Mouse (Mus musculus) spleen, postnatal 36 days (tissue): ENCODE results near the gene Ahcyl2.
A peak's percentile ranks its signal among the peaks of the same experiment; 100 is the strongest.

Experiments used
- DNase-seq, 2 experiments: peaks; one replicate each; pipeline ENCODE4 v3.0.0; 2022; ENCODE audit warnings: low spot score in 2 of 2, mixed read lengths in 1 of 2

Gene Ahcyl2

DNA sequence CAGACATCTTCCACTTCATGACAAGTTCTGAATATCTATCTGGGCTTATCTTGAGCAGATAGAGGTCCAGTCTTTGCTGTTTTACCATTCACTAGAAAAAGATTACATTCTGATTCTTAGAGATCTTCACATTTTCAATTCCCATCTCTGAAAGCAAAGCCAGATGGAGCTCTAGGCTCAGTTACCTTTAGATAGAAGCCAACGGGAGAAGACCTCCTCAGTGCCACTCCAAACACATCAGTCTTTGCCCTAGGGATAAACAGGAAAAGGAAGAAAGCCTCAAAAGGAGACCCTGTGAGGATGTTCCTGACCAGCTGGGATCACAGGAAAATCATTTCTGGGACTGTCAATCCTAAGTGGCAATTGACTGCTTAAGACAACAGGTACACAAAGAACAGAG, 145.9 kb downstream of the Ahcyl2 start:
- no peak for DNase-seq

DNA sequence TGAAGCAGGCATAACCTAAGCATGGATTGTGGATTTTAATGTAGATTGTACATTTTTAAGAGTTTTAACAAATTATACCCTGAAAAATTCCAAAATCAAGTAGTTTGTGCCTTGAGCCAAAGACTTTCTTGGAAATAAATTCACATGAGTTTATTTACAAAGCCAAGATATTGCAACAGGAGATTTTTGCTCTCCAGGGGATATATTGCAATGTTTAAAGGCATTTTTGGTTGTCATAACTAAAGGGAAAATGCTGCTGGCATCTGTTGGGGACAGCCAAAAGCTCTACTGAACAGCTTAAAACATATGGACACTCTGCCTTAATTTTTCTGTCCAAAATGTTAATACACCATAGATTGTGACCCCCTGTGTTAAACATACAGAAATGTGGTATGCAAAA, 146.3 kb downstream of the Ahcyl2 start:
- no peak for DNase-seq

GRCm38 (mm10) chr6:29915836-29916235, 148.0 kb downstream of the Ahcyl2 start:
- no peak for DNase-seq

DNA sequence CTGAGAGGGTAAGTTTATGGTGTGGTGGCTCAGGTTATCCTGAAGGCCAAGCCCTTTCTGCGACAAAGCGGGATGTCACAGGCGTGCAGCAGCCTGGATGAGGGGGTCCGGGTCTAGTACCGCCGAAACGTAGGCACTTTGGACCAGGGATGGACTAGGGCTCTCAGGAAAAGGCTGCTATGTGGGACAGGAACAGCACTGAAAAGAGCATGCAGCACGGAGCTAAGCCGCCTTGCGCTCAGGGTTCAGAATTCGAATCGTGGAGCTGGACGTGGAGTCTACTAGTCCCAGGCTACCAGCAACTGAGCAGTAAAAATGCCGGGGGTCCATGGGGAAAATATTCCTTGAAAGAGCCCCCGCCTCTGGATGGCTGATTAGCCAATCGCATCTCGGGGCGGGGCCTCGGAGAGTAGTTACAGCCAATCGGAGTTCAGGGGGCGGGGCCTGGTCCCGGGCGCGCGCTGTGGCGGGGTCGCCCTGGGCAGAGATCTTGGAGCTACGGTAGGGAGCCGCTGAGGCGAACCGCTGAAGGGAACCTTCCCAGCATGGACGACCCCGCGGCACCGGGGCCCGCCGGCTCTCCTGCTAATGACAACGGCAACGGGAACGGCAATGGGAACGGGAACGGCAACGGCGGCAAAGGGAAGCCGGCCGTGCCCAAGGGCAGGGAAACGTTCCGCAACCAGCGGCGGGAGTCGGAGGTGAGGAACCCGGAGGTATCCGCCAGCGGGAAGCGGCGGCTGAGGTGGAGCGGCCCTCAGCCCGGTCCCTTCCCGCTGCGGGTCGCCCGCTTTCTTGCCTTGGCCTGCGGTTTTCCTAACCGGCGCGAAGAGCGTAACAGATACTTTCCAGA, 148.9 kb downstream of the Ahcyl2 start, which contains the start of gene Strip2:
TSS of gene Strip2 (plus strand) at position 483 of the 853 bp plus-strand sequence.
- DNase-seq: peak; percentile 77 to 84

- DNase-seq: no peak
Observed at GRCm38 (mm10) chr6:29917383-29917720, 149.5 kb downstream of the Ahcyl2 start.

DNA sequence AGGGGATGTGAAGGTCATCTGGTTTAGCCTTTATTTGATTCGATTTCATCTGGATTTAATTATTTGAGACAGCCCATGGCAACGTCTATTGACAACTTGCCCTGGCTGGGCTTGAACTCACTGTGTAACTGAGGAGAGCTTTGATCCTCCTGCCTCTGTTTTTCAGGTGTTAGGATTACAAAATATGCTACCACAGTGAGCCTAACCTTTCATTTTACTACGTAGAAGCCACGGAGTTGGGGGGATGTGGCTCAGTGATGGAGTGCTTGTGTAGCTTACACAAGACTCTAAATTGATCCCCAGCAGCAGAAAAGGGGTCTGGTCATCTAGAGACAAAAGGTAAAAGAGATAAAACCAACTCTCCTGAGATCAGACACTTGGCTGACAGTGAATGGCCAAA, 150.1 kb downstream of the Ahcyl2 start:
- DNase-seq: no peak

DNA sequence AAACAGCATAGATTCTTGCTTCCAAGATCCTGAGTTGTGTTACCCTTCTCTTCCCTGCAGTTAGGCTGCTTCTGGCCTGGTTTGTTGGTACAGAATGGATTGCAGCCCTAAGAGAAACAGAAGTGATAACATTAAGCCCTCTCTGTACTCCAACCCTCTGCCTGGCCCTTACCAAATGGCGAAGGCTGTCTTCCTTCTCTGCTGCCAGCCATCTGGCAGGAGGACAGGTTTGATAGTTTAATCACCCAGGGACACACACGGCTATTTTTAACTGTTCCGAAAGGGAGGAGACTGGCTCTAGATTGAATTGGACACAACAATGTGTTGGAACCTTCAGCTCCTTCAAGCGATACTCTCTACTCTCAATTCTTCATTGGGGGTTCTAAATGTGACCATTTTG, 155.7 kb downstream of the Ahcyl2 start:
- DNase-seq: peak in 1 of 2 experiments; percentile 26

- DNase-seq: no peak
Observed at GRCm38 (mm10) chr6:29925594-29926219, 157.9 kb downstream of the Ahcyl2 start.

- DNase-seq: no peak
Observed at GRCm38 (mm10) chr6:29930087-29930486, 162.3 kb downstream of the Ahcyl2 start.

GRCm38 (mm10) chr6:29930665-29931064, 162.9 kb downstream of the Ahcyl2 start:
- DNase-seq: no peak

- no peak for DNase-seq
Observed at GRCm38 (mm10) chr6:29931181-29931580, 163.4 kb downstream of the Ahcyl2 start.

- no peak for DNase-seq
Observed at GRCm38 (mm10) chr6:29935741-29936140, 167.9 kb downstream of the Ahcyl2 start.

- no peak for DNase-seq
Observed at GRCm38 (mm10) chr6:29940428-29940827, 172.6 kb downstream of the Ahcyl2 start.

GRCm38 (mm10) chr6:29941036-29941435, 173.2 kb downstream of the Ahcyl2 start:
- DNase-seq: no peak

DNA sequence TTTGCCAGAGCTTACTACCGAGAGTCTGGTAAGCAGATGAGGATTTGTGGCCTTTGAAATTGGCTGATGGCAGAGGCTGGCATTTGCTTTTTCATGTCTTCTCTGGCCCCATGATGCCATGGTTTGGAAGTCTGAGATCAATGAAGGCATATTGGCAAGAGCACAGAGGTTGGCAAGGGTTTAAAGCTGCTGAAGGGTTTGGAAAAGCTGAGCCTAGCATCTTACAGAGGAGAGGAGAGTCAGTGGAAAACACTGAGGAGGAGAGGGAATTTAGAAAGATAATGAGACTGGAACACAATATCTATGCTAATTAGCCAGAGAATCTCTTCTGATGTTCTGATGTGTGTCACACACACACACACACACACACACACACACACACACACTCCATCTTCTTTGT, 176.7 kb downstream of the Ahcyl2 start:
- no peak for DNase-seq

- no peak for DNase-seq
Observed at GRCm38 (mm10) chr6:29946568-29946967, 178.8 kb downstream of the Ahcyl2 start.

DNA sequence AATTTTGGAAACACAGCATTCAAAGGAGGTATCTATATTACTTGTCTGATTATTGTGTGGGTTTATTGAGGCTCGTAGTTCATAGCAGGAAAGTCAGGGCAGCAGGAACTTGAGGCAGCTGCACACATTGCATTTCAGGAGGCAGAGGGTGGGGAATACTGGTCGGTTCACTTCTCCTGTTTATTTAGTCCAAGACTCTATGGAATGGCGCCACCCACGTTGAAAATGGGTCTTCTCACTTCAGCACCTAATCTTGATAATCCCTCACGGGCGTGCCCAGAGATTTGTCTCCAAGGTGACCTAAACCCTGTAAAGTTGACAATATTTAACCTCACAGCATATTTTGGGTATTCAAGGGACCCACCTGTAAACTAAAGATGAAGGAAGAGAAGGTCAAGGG, 180.0 kb downstream of the Ahcyl2 start:
- DNase-seq: no peak

- DNase-seq: no peak
Observed at GRCm38 (mm10) chr6:29956749-29957148, 188.9 kb downstream of the Ahcyl2 start.

DNA sequence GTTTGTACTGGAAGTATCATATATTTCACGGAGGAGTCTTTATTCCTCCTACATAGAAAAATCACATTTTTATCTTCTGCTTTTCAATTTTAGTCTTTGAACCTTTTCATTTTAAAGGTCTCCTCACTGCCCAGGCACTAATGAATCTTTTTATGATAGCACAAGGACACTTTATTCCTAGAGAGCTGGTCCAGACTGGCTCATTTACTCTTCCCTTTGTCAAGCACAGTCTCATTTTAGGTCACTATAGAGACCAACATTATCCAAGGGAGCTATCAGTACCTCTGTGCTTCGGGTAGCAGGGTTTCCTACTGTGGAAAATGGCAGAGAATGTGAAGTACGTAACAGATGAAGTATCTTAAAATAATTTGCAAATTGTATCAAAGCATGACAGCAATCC, 190.9 kb downstream of the Ahcyl2 start:
- no peak for DNase-seq

GRCm38 (mm10) chr6:29961081-29961480, 193.3 kb downstream of the Ahcyl2 start:
- DNase-seq: no peak
